15 mouse cellular contexts compared by ENCODE assay signal in genomic region chr2:170657821-170658221, GRCm38 (mm10). TPM values are rescaled to one million over a fixed set of nuclear protein-coding genes. Genes with fewer than 3 reads are reported as not detected.
DNase-seq lines count a peak whose midpoint lies in the region; ATAC-seq and TF ChIP-seq lines count a peak whose summit lies in the region.
"Had no signal": no experiment of that assay in that cellular context is flagged by ENCODE, and none has a peak within 500 bp of the region (broad histone marks: within the 10 kb centered on the region; RNA-seq: fewer than 3 reads in every experiment).

No protein-coding gene starts in this region.

- no peak for ATAC-seq in midbrain, postnatal 0 days (ENCODE audit: low FRiP score)
- no peak for ATAC-seq in forebrain, embryonic 13.5 days
- ATAC-seq in limb, embryonic 13.5 days (ENCODE audit: low FRiP score, low read depth) = peak; percentile 75; the same call in 1 of the 2 replicates

- H3K27me3 ChIP-seq in midbrain, embryonic 10.5 days (ENCODE audit: low read depth, poor library complexity, severe bottlenecking) = no peaks in the 10 kb centered on the region
- no peaks in the 10 kb centered on the region for H3K27me3 ChIP-seq in midbrain, postnatal 0 days (ENCODE audit: insufficient read depth, low read length)
- no peaks in the 10 kb centered on the region for H3K27me3 ChIP-seq in forebrain, embryonic 13.5 days
- H3K27me3 ChIP-seq in limb, embryonic 13.5 days = no peaks in the 10 kb centered on the region
- no peaks in the 10 kb centered on the region for H3K27me3 ChIP-seq in cerebellum, adult 2 months (ENCODE audit: control insufficient read depth, insufficient read depth, low read length)

- H3K36me3 ChIP-seq in midbrain, embryonic 10.5 days = no peaks in the 10 kb centered on the region
- H3K36me3 ChIP-seq in midbrain, postnatal 0 days (ENCODE audit: insufficient read depth, low read length) = no peaks in the 10 kb centered on the region
- no peaks in the 10 kb centered on the region for H3K36me3 ChIP-seq in forebrain, embryonic 13.5 days (ENCODE audit: poor library complexity, severe bottlenecking)
- H3K36me3 ChIP-seq in limb, embryonic 13.5 days = no peaks in the 10 kb centered on the region

- no peak for TF ChIP-seq CTCF in midbrain, postnatal 0 days (IDR thresholded peaks at IDR 0.05)
- no peak for TF ChIP-seq CTCF in cerebellum, adult 2 months (IDR thresholded peaks at IDR 0.05; ENCODE audit: borderline replicate concordance, insufficient read depth, low read depth, low read length)

- peak overlapping the region; percentile 71 for H3K27ac ChIP-seq in midbrain, embryonic 10.5 days (replicated peaks)
- no peak overlapping the region; the same call in 1 of the 2 replicates for H3K27ac ChIP-seq in midbrain, postnatal 0 days (ENCODE audit: low read depth, low read length)
- peak overlapping the region; percentile 54 for H3K27ac ChIP-seq in forebrain, embryonic 13.5 days
- no peak overlapping the region; the same call in 1 of the 2 replicates for H3K27ac ChIP-seq in limb, embryonic 13.5 days
- H3K27ac ChIP-seq in cerebellum, adult 2 months (ENCODE audit: insufficient read depth, low read length) = no peak overlapping the region
- H3K27ac ChIP-seq: liver, embryonic 14.5 days had no signal

- DNase-seq in midbrain, embryonic 10.5 days (ENCODE audit: low spot score) = peak; percentile 34
- no peak for DNase-seq in midbrain, postnatal 0 days (ENCODE audit: low spot score)
- peak; percentile 39 for DNase-seq in retina, embryonic 14.5 days (ENCODE audit: low spot score)
- DNase-seq in adrenal gland, adult 2 months = no peak
- no peak for DNase-seq in cerebellum, adult 2 months
- DNase-seq in right cerebral cortex, postnatal 14 days = no peak
- DNase-seq: cerebellum, adult 9-11 months; heart, postnatal 4 days had no signal

- H3K4me2 ChIP-seq in midbrain, postnatal 0 days (ENCODE audit: low read depth, low read length, poor library complexity, severe bottlenecking) = no peak overlapping the region
- peak overlapping the region; percentile 26 for H3K4me2 ChIP-seq in forebrain, embryonic 13.5 days
- H3K4me2 ChIP-seq in limb, embryonic 13.5 days (replicated peaks) = peak overlapping the region; percentile 21; the same call in 1 of the 2 replicates

- no peaks in the 10 kb centered on the region for H3K9me3 ChIP-seq in midbrain, embryonic 10.5 days (replicated peaks)
- H3K9me3 ChIP-seq in midbrain, postnatal 0 days (ENCODE audit: low read length) = no peaks in the 10 kb centered on the region
- no peaks in the 10 kb centered on the region for H3K9me3 ChIP-seq in forebrain, embryonic 13.5 days (replicated peaks)
- H3K9me3 ChIP-seq in limb, embryonic 13.5 days = no peaks in the 10 kb centered on the region

- peaks cover 65% of the 10 kb centered on the region for H3K4me1 ChIP-seq in midbrain, embryonic 10.5 days
- peaks cover 8% of the 10 kb centered on the region; the same call in 1 of the 2 replicates for H3K4me1 ChIP-seq in midbrain, postnatal 0 days (ENCODE audit: insufficient read depth, low read length)
- peaks cover 58% of the 10 kb centered on the region for H3K4me1 ChIP-seq in forebrain, embryonic 13.5 days
- peaks cover 22% of the 10 kb centered on the region for H3K4me1 ChIP-seq in limb, embryonic 13.5 days
- no peaks in the 10 kb centered on the region for H3K4me1 ChIP-seq in cerebellum, adult 2 months (ENCODE audit: control insufficient read depth, insufficient read depth, low read length)

- H3K9ac ChIP-seq in midbrain, postnatal 0 days (replicated peaks; ENCODE audit: low read length, poor library complexity, severe bottlenecking) = no peak overlapping the region
- H3K9ac ChIP-seq in forebrain, embryonic 13.5 days = no peak overlapping the region
- H3K9ac ChIP-seq in limb, embryonic 13.5 days = no peak overlapping the region
- H3K9ac ChIP-seq: liver, embryonic 14.5 days had no signal

- TF ChIP-seq POLR2A in cerebellum, adult 2 months (IDR thresholded peaks at IDR 0.05; ENCODE audit: borderline replicate concordance, insufficient read depth, low read length) = no peak

- no peak overlapping the region for H3K4me3 ChIP-seq in midbrain, embryonic 10.5 days
- no peak overlapping the region for H3K4me3 ChIP-seq in midbrain, postnatal 0 days (ENCODE audit: low read depth, low read length)
- no peak overlapping the region for H3K4me3 ChIP-seq in forebrain, embryonic 13.5 days
- no peak overlapping the region for H3K4me3 ChIP-seq in limb, embryonic 13.5 days
- H3K4me3 ChIP-seq in cerebellum, adult 2 months (replicated peaks; ENCODE audit: insufficient read depth, low read depth, low read length) = no peak overlapping the region

- under 1% methylated on average over 7 of the region's 7 CpGs for WGBS in midbrain, embryonic 10.5 days
- 7% methylated on average over 7 of the region's 7 CpGs for WGBS in midbrain, postnatal 0 days
- WGBS in forebrain, embryonic 13.5 days = 1% methylated on average over 7 of the region's 7 CpGs
- WGBS in limb, embryonic 13.5 days = 3% methylated on average over 7 of the region's 7 CpGs
- WGBS in cerebellum, adult 2 months = 17% methylated on average over 7 of the region's 7 CpGs

RNA-seq across cellular contexts. Expression of gene 4930470P17Rik, which starts 56.0 kb away (rescaled TPM):
- polyA plus RNA-seq in midbrain, embryonic 10.5 days (2016; fragmentation: Nextera tagmentation; extraction: Ambion mirVana) = not detected in 2 replicates
- total RNA-seq in midbrain, postnatal 0 days (2014; rRNA removed) = not detected in 2 replicates
- not detected in 2 replicates for polyA plus RNA-seq in midbrain, postnatal 0 days (2015; fragmentation: Nextera tagmentation; extraction: Ambion mirVana)
- polyA plus RNA-seq in forebrain, embryonic 13.5 days (2015; fragmentation: Nextera tagmentation; extraction: Ambion mirVana) = not detected in 2 replicates
- polyA plus RNA-seq in limb, embryonic 13.5 days (2015; fragmentation: Nextera tagmentation; extraction: Ambion mirVana) = not detected in 2 replicates
- total RNA-seq in adrenal gland, adult 2 months (2021) = not detected
- not detected in 2 replicates for polyA plus RNA-seq in adrenal gland, adult 2 months (2012; rRNA removed)
- polyA plus RNA-seq in cerebellum, adult 2 months (2012; rRNA removed) = not detected in 2 replicates
- total RNA-seq: gastrocnemius, adult 8-10 months; heart, postnatal 4 days; layer of hippocampus, adult 18-20 months; monocyte, adult 5-6 weeks had no signal
- polyA plus RNA-seq: liver, embryonic 14.5 days; small intestine, adult 2 months had no signal

Comparison
In these comparisons a context has a peak if more than half of its experiments do, and no peak if none do; other contexts are left out.
1. DNase-seq: peak in midbrain, embryonic 10.5 days (single experiment) and retina, embryonic 14.5 days (single experiment); none in midbrain, postnatal 0 days (single experiment), adrenal gland, adult 2 months (single experiment), cerebellum, adult 2 months (0 of 2) and right cerebral cortex, postnatal 14 days (single experiment).
2. H3K27ac ChIP-seq: peak in midbrain, embryonic 10.5 days (single experiment) and forebrain, embryonic 13.5 days (single experiment); none in midbrain, postnatal 0 days (single experiment), limb, embryonic 13.5 days (single experiment) and cerebellum, adult 2 months (single experiment).